Mouse (Mus musculus): Measurements from ENCODE around the gene Zfp296. TPM values are rescaled to one million over a fixed set of nuclear protein-coding genes. Genes with fewer than 3 reads are reported as not detected.

The Zfp296 gene
- polyA plus RNA-seq, 1 experiment from 2014 or later, result 1.5 TPM

DNA sequence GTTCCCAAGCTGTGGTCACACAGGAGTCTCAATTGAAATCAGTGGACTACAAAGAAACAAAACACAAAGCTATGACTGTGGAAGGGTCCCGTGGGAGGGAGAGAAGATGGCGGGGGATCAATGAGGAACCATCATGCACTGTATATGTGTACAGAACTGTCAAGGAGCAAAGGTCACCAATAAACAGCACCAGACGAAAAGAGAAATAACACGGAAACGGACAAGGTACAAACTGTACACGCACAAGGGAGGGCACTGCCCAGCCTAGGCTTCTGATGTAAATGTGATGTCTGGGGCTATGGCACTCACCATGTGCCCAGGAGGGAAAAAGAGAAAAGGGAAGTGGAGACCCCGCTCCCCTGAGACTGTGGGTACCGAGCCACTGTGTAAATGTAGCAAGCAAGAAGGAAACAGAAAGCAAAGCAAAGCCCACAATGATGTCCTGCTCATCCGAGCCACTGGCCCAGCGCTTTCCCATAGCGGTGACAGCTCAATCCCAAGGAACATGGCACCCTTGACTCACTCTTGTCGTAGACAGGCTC, 38.0 kb downstream of the Zfp296 start:
- Histone ChIP-seq H3K4me1 (peaks cover 7% of the 10 kb centered on the region), H3K9ac (no peak overlapping the region), H3K27ac (no peak overlapping the region), H3K27me3 (replicated peaks) (peaks cover 10% of the 10 kb centered on the region), H3K9me3 (replicated peaks) (no peaks in the 10 kb centered on the region), H3K4me3 (no peak overlapping the region), H3K4me2 (no peak overlapping the region), H3K36me3 (0 out of 2 replicates have a peak, but pooled peaks cover 3% of the 10 kb centered on the region)
- ATAC-seq, result no peak
- WGBS (ENCODE audit: insufficient replicate concordance), result 68% methylated on average over 12 of the region's 12 CpGs

DNA sequence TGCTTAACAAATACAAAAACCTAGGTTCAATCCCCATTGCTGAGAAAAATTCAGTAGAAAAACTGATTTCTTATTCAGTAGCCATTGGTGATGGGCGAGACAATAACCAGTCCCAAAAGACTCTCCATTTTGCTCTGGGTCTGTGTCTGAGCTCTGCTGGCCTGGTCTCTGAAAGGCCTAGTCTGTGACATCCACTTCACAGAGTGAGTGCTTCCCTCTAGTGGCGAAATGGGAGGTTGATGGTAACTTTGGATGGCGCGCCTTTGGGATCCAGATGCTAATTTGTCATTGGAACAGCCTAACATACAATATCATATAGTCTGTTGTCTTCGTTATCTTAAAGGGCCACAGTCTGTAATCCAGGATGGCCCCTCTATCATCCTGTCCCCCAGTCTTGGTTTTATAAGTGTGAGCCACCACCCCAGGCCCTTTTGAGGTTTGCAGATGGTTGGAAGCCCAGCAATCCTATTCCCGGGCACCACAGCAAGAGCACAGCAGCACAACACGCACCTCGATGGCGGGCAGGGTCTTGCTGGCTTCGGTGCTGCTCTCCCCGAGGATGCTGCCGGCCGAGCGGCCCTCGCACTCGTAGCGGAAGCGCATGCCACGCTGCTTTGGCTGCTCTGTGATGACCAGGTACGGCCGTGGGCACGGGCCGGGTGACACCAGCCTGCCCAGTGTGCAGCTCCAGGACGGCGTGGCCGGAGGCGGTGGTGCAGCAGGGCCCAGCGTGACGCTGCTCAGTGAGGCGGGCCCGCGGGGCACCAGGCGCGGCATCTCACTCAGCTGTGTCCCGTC, 42.1 kb downstream of the Zfp296 start:
- Histone ChIP-seq H3K9ac (no peak overlapping the region; the same call in 1 of the 2 replicates), H3K4me2 (peak overlapping the region; percentile 61), H3K4me1 (peaks cover 7% of the 10 kb centered on the region), H3K36me3 (no peaks in the 10 kb centered on the region), H3K9me3 (replicated peaks) (no peaks in the 10 kb centered on the region), H3K27ac (no peak overlapping the region), H3K27me3 (replicated peaks) (peaks cover 36% of the 10 kb centered on the region), H3K4me3 (peak overlapping the region; percentile 22)
- peak; percentile 56 for ATAC-seq
- WGBS (ENCODE audit: insufficient replicate concordance), result 15% methylated on average over 34 of the region's 35 CpGs

DNA sequence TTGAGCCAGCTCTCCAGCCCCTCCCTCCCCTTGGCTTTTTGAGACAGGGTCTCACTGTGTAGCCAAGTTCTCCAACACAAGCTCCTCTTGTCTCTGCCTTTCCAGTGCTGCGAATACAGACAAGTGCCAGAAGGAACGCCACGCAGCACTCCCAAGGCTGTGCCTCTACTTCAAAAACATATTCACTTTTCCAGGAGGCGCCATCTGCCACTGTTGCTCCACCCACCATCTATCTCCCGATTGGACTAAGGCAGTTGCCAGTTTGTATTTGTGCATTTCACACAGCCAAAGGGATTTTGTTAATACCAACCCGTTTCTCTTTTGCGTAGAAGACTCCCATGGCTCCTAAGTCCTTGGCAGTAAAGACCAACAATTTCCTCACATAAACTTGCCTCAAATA, 43.7 kb downstream of the Zfp296 start:
- no peak overlapping the region for H3K9ac ChIP-seq
- 85% methylated on average over 7 of the region's 7 CpGs for WGBS (ENCODE audit: insufficient replicate concordance)
- H3K36me3 ChIP-seq, result no peaks in the 10 kb centered on the region
- H3K27ac ChIP-seq, result no peak overlapping the region
- H3K4me1 ChIP-seq, result peaks cover 7% of the 10 kb centered on the region
- no peak overlapping the region for H3K4me3 ChIP-seq
- H3K27me3 ChIP-seq (replicated peaks), result peaks cover 38% of the 10 kb centered on the region
- no peak for ATAC-seq
- no peak overlapping the region for H3K4me2 ChIP-seq
- no peaks in the 10 kb centered on the region for H3K9me3 ChIP-seq (replicated peaks)

DNA sequence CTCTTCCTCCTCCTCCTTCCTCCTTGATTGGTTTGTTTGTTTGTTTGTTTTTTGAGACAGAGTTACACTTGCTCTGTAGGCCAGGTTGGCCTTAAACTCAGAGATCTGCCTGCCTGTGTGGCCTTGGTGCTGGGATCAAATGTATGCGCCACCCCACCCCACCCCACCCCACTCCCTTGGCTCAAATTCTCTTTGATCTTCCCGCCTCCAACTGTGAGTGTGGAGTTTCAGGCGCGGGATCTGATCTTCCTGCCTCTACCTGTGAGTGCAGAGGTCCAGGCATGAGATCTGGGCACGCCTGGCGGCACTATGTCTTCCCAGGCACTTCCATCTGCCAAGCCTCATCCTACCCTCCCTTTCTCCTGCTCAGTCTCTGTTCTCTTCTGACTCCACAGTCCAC, 45.2 kb downstream of the Zfp296 start:
- Histone ChIP-seq H3K4me2 (no peak overlapping the region), H3K27me3 (replicated peaks) (peaks cover 38% of the 10 kb centered on the region), H3K4me1 (peaks cover 7% of the 10 kb centered on the region), H3K36me3 (no peaks in the 10 kb centered on the region), H3K9me3 (replicated peaks) (no peaks in the 10 kb centered on the region), H3K9ac (no peak overlapping the region; the same call in 1 of the 2 replicates), H3K4me3 (no peak overlapping the region), H3K27ac (no peak overlapping the region)
- ATAC-seq, result no peak
- WGBS (ENCODE audit: insufficient replicate concordance), result 41% methylated on average over 6 of the region's 6 CpGs

DNA sequence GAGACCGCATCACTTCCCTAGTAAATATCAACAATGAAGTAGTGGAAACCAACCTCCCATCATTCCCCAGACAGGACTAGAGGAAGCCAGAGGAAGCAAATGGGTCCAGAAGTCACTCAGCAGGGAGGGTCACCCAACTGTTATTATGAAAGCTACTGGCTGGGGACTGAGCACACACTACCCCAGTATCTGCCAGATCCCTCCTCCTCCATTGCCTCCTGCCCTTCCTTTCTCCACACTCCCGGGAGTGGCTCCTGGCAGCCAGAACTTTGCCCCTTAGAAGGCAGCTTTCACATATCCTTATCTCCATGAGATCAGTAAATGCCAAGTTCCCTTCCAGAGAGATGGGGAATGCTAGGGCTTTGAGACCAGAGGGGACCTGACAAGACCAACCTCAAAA, 46.3 kb downstream of the Zfp296 start:
- H3K27ac ChIP-seq, result no peak overlapping the region
- H3K4me3 ChIP-seq, result no peak overlapping the region
- no peaks in the 10 kb centered on the region for H3K36me3 ChIP-seq
- H3K27me3 ChIP-seq (replicated peaks), result peaks cover 38% of the 10 kb centered on the region
- no peak overlapping the region for H3K4me2 ChIP-seq
- H3K9ac ChIP-seq, result no peak overlapping the region
- no peak for ATAC-seq
- peaks cover 18% of the 10 kb centered on the region for H3K4me1 ChIP-seq
- no peaks in the 10 kb centered on the region for H3K9me3 ChIP-seq (replicated peaks)
- WGBS (ENCODE audit: insufficient replicate concordance), result 55% methylated on average over 2 of the region's 2 CpGs

DNA sequence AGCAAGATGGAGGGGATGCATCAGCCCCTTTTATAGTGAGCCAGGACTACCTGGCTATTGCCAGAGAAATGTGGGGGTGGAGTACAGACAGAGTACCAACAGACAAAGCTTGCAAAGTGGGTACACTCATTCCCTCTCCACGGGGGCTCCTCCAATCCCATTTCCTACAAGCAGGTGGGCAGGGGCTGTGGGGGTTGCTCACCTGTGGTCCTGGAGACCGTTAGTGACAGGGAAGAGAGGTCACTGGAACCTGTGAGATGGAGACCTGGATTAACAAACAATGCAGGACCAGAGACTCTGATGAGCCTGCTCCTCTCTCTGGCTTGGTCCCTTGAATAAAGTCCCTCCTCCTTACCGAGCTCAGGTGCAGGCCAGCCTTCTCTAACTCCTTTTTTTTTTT, 50.6 kb downstream of the Zfp296 start:
- H3K4me2 ChIP-seq, result peak overlapping the region; percentile 100
- WGBS (ENCODE audit: insufficient replicate concordance), result 42% methylated on average over 3 of the region's 3 CpGs
- peak overlapping the region; percentile 84 for H3K4me3 ChIP-seq
- H3K4me1 ChIP-seq, result peaks cover 42% of the 10 kb centered on the region
- H3K36me3 ChIP-seq, result peaks cover 9% of the 10 kb centered on the region
- H3K9ac ChIP-seq, result no peak overlapping the region
- H3K27me3 ChIP-seq (replicated peaks), result peaks cover 15% of the 10 kb centered on the region
- no peak for ATAC-seq
- H3K27ac ChIP-seq, result peak overlapping the region; percentile 90; the same call in 1 of the 2 replicates
- no peaks in the 10 kb centered on the region for H3K9me3 ChIP-seq (replicated peaks)

DNA sequence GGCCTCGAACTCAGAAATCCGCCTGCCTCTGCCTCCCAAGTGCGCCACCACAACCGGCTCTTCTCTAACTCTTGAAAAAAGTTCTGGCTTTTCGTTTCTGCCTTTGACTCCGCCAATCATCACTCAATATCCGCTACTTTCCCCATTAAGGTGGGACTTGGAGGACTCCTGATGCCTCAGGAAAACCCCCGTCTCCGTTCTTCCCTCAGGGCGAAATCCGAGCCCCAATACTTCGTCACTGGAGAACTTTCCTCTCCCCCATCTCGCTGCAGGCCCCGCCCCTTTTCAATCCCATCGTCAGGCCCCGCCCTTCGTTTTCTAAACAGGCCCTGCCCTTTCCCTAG, 51.1 kb downstream of the Zfp296 start:
- H3K9ac ChIP-seq, result no peak overlapping the region
- H3K36me3 ChIP-seq, result peaks cover 13% of the 10 kb centered on the region
- H3K27ac ChIP-seq, result peak overlapping the region; percentile 90
- 8% methylated on average over 17 of the region's 17 CpGs for WGBS (ENCODE audit: insufficient replicate concordance)
- H3K4me1 ChIP-seq, result peaks cover 46% of the 10 kb centered on the region
- no peaks in the 10 kb centered on the region for H3K9me3 ChIP-seq (replicated peaks)
- peak overlapping the region; percentile 100 for H3K4me2 ChIP-seq
- H3K4me3 ChIP-seq, result peak overlapping the region; percentile 84
- ATAC-seq, result no peak
- peaks cover 11% of the 10 kb centered on the region for H3K27me3 ChIP-seq (replicated peaks)

DNA sequence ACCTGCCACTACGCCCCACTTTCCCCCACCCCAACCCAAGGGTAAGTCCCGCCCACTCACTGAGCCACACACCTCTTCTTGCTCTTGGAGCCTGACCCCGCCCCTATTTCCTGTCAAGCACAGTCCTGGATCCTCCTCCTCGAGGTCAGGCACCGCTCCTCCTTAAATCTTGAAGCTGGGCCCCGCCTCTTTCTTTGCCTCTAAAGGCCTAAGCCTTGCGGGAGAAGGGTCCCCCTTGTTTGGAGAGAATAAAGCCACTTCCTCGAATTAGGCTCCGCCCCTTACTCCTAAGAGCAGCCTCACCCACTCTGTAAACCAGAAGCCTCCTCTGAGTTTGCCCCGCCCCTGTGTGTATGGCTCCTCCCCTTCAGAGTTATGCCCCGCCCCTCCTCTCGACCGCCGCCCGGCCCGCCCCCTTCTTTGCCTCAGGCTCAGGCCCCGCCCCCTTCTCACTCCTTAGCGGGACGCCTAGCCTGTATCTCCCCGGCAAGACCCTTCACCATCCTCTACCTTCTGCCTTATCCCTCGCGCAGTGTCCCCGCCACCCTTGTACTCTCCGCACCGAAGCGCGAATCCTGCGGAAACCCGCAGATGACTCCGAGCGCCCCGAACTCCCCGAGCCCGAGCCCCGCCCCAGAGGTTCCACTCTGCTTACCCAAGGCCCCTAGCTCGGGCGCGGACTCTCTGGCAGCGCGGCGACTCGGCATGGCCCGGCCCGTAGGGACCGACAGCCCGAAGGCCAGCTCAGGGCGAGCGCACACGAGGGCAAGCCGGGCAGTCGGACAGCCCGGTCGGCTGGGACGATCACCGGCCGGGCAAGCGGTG, 51.7 kb downstream of the Zfp296 start:
- WGBS (ENCODE audit: insufficient replicate concordance), result 2% methylated on average over 57 of the region's 57 CpGs

DNA sequence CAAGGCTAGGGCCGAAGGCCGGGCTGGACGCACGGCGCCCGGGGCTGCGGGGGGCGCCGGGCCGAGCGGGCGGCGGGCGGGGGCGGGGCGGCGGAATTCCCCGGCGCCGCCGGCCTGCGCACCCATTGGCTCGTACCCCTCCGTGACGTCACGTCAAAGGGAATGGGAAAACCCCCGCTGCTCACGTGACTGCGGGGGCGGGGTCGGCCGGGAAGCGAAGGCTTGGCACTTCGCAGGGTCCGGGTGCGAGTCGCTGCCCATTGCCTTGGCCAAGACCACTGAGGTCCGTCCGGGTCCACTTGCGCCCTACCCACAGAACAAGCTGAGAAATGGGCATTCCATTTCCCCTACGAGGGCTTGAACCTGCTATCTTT, 52.3 kb downstream of the Zfp296 start, which contains the start of gene Relb:
Relb (minus strand) TSS at position 78 of the 374 bp plus-strand sequence.
- WGBS (ENCODE audit: insufficient replicate concordance), result under 1% methylated on average over 41 of the region's 41 CpGs
- no peaks in the 10 kb centered on the region for H3K9me3 ChIP-seq (replicated peaks)
- peaks cover 25% of the 10 kb centered on the region for H3K36me3 ChIP-seq
- H3K9ac ChIP-seq, result peak within 1 kb of the TSS; percentile 74
- peak within 1 kb of the TSS; percentile 90 for H3K27ac ChIP-seq
- H3K4me2 ChIP-seq, result peak within 1 kb of the TSS; percentile 100
- H3K4me3 ChIP-seq, result peak within 1 kb of the TSS; percentile 84
- H3K4me1 ChIP-seq, result peaks cover 58% of the 10 kb centered on the region
- H3K27me3 ChIP-seq (replicated peaks), result 0 out of 2 replicates have a peak, but pooled peaks cover under 1% of the 10 kb centered on the region
- peak; percentile 41 for ATAC-seq

More for the DNA sequence above, 51.7 kb downstream of the Zfp296 start:
- Histone ChIP-seq H3K9me3 (replicated peaks) (no peaks in the 10 kb centered on the region), H3K4me2 (peak overlapping the region; percentile 100), H3K9ac (peak overlapping the region; percentile 74), H3K4me1 (peaks cover 52% of the 10 kb centered on the region), H3K36me3 (peaks cover 19% of the 10 kb centered on the region), H3K27ac (peak overlapping the region; percentile 90), H3K4me3 (peak overlapping the region; percentile 84), H3K27me3 (replicated peaks) (0 out of 2 replicates have a peak, but pooled peaks cover 6% of the 10 kb centered on the region)
- ATAC-seq, result peak; percentile 77
